Mouse (Mus musculus) CD4-positive, CD25-positive, alpha-beta regulatory T cell, adult 4 months (primary cell): ENCODE measurements around the gene Ntrk3. TPM values are rescaled to one million over a fixed set of nuclear protein-coding genes. Genes with fewer than 3 reads are reported as not detected.
A peak's percentile ranks its signal among the peaks of the same experiment; 100 is the strongest.

Experiments used
- ATAC-seq: one replicate; pipeline ENCODE4 v1.8.0; 2017
- polyA plus RNA-seq, 2 experiments: library from polyadenylated mRNA; unstranded; fragments of 100-300 nt; shearing (Covaris generic); gene quantifications; one replicate each; pipeline ENCODE4 v1.2.1; 2017

Ntrk3 gene
- 10 to 100 TPM in 1 of 2 experiments, 1 to 10 TPM in 1; 7.9 to 13.4 TPM for polyA plus RNA-seq

GRCm38 (mm10) chr7:78737614-78738210, at the start of gene Ntrk3:
Gene Ntrk3 (minus strand): TSS chr7:78738012.
- peak; percentile 98 for ATAC-seq

GRCm38 (mm10) chr7:78785906-78786305, 48.1 kb upstream of the Ntrk3 start:
- ATAC-seq, result no peak

GRCm38 (mm10) chr7:78782639-78783581, 45.1 kb upstream of the Ntrk3 start, which contains the start of the genes Mrps11 and Mrpl46:
Gene Mrps11 (plus strand): TSS chr7:78783119.
Gene Mrpl46 (minus strand): TSS chr7:78783531.
- ATAC-seq, result peak; percentile 99

GRCm38 (mm10) chr7:78778741-78779140, 40.9 kb upstream of the Ntrk3 start:
- no peak for ATAC-seq

GRCm38 (mm10) chr7:78770936-78771335, 33.1 kb upstream of the Ntrk3 start:
- no peak for ATAC-seq

GRCm38 (mm10) chr7:78769075-78769652, 31.4 kb upstream of the Ntrk3 start:
- no peak for ATAC-seq

GRCm38 (mm10) chr7:78767929-78768531, 30.2 kb upstream of the Ntrk3 start:
- ATAC-seq, result no peak

GRCm38 (mm10) chr7:78766019-78766683, 28.3 kb upstream of the Ntrk3 start:
- ATAC-seq, result peak; percentile 89

GRCm38 (mm10) chr7:78765215-78765631, 27.4 kb upstream of the Ntrk3 start:
- no peak for ATAC-seq

GRCm38 (mm10) chr7:78763801-78764200, 26.0 kb upstream of the Ntrk3 start:
- ATAC-seq, result no peak

- ATAC-seq, result no peak
Measured at GRCm38 (mm10) chr7:78754458-78755000, 16.7 kb upstream of the Ntrk3 start.

- ATAC-seq, result no peak
Measured at GRCm38 (mm10) chr7:78753752-78754457, 16.1 kb upstream of the Ntrk3 start.

- ATAC-seq, result no peak
Measured at GRCm38 (mm10) chr7:78752961-78753360, 15.1 kb upstream of the Ntrk3 start.

GRCm38 (mm10) chr7:78743731-78744385, 6.0 kb upstream of the Ntrk3 start:
- ATAC-seq, result no peak

- no peak for ATAC-seq
Measured at GRCm38 (mm10) chr7:78739351-78740000, 1.7 kb upstream of the Ntrk3 start.

GRCm38 (mm10) chr7:78737196-78737595, 616 bp downstream of the Ntrk3 start:
- no peak for ATAC-seq

GRCm38 (mm10) chr7:78731391-78731790, 6.4 kb downstream of the Ntrk3 start:
- ATAC-seq, result no peak

GRCm38 (mm10) chr7:78724591-78724990, 13.2 kb downstream of the Ntrk3 start:
- ATAC-seq, result peak; percentile 71

GRCm38 (mm10) chr7:78722051-78722450, 15.8 kb downstream of the Ntrk3 start:
- ATAC-seq, result no peak
